Mouse (Mus musculus) thymus, adult 2 months (tissue): Measurements from ENCODE around the gene Zbtb2.

Source experiments
- CTCF ChIP-seq: fragments of 200-500 bp; IDR thresholded peaks from 2 replicates; pipeline ENCODE4 v1.5.1; 2012; ENCODE audit warnings: mild to moderate bottlenecking, control low read depth, low read length, moderate library complexity, borderline replicate concordance; ENCODE audit not compliant: control insufficient read depth, poor library complexity, insufficient read depth; ENCODE audit errors: extremely low read depth
- POLR2A ChIP-seq: fragments of 200-500 bp; IDR thresholded peaks from 2 replicates; pipeline ENCODE4 v1.6.1; 2012; ENCODE audit warnings: mild to moderate bottlenecking, low read length, control low read depth, moderate library complexity; ENCODE audit not compliant: control insufficient read depth, poor library complexity, insufficient read depth; ENCODE audit errors: extremely low read depth

- TF ChIP-seq POLR2A (no peak), CTCF (no peak)
These were observed 13.2 kb downstream of the Zbtb2 start for GRCm38 (mm10) chr10:4374734-4375133.
